Mouse (Mus musculus) testis, adult 2 months (tissue): ENCODE data around the gene Sbf1.

Source experiments
- CTCF ChIP-seq: fragments of 200-500 bp; IDR thresholded peaks from 2 replicates; pipeline ENCODE4 v1.5.1; 2012; ENCODE audit warnings: low read depth, mild to moderate bottlenecking, inconsistent platforms, low read length, moderate library complexity; ENCODE audit not compliant: control insufficient read depth, insufficient read depth, insufficient replicate concordance
- POLR2A ChIP-seq: fragments of 200-500 bp; IDR thresholded peaks from 2 replicates; pipeline ENCODE4 v1.6.1; 2012; ENCODE audit warnings: low read depth, mild to moderate bottlenecking, inconsistent platforms, low read length, moderate library complexity; ENCODE audit not compliant: control insufficient read depth

DNA sequence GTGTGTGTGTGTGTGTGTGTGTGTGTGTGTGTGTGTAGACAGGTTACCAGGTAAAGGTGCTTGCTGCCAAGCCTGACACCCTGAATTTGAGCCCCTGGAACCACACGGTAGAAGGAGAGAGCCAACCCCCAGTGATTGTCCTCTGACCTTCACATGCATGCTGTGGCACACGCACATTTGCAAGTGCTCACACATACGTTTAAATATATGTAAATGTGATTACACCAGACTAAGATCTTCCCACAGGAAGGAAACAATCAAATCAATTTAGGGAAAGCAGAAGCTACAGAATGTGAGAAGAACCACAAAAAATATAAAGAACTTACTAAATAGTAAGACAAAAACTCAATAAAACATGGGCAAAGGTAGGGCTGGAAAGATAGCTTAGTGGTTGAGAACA, 25.0 kb upstream of the Sbf1 start:
- TF ChIP-seq POLR2A: no peak
- TF ChIP-seq CTCF: no peak
